In genomic region chr2:32857584-32857983, GRCm38 (mm10) we compare ENCODE assay signal across 8 mouse cellular contexts. TPM values are rescaled to one million over a fixed set of nuclear protein-coding genes. Genes with fewer than 3 reads are reported as not detected.
A peak's percentile ranks its signal among the peaks of the same experiment; 100 is the strongest.
DNase-seq lines count a peak whose midpoint lies in the region; ATAC-seq and TF ChIP-seq lines count a peak whose summit lies in the region.

No protein-coding gene starts in this region.

- intact Hi-C loops in left cerebral cortex, postnatal 14 days (cut with DNase I): loop anchor here (10.0 kb wide), 1 partner anchor 153 kb away; the partner anchor contains the start of gene Fpgs

- POLR2A ChIA-PET in Patski (lab: Charles Lee): interaction anchor here (0.6 kb wide), 1 partner anchor 17 kb away, joined by 3 read pairs; no protein-coding TSS in a partner anchor

- CTCF ChIA-PET in Patski (lab: Charles Lee): interaction anchor here (0.7 to 4.0 kb wide), 11 partner anchors 10 to 143 kb away, joined by 3 to 53 read pairs (median 4); no protein-coding TSS in a partner anchor

- no peaks in the 10 kb centered on the region for H3K27me3 ChIP-seq in Patski

- TF ChIP-seq CTCF in Patski (IDR thresholded peaks at IDR 0.05): peak; percentile 89

- no peak for ATAC-seq in Patski

- in situ Hi-C loops in Patski (cut with MboI; ENCODE audit: low pct_unique_long_range_greater_than_20kb): no loop called here

- no peak for DNase-seq in Patski (ENCODE audit: low read depth, low spot score)
- peak; percentile 88 to 90 for DNase-seq in cerebellum, postnatal 10 days
- peak; percentile 88 for DNase-seq in gastrocnemius, adult 18-20 months (ENCODE audit: low spot score)
- DNase-seq in induced T-regulatory cell, adult 2 months (ENCODE audit: low read depth): peak; percentile 88
- peak; percentile 83 to 92 for DNase-seq in left cerebral cortex, postnatal 14 days (ENCODE audit: low spot score in 2 of 2)
- DNase-seq in mesoderm, embryonic 11.5 days (ENCODE audit: low read depth, low spot score): peak; percentile 93
- DNase-seq in right cerebral cortex, postnatal 25 days: peak; percentile 77
- DNase-seq in urinary bladder, postnatal 4 days (ENCODE audit: low spot score in 2 of 2): peak; percentile 78 to 86

RNA-seq across cellular contexts. Expression of gene Stxbp1, which starts 10.5 kb away (rescaled TPM):
- 30.1 TPM for polyA plus RNA-seq in Patski (2021)
- 1 to 10 TPM; 1.9 to 6.0 TPM for total RNA-seq in gastrocnemius, adult 18-20 months (2021)
- total RNA-seq in left cerebral cortex, postnatal 14 days (2021): 1,000 to 10,000 TPM; 1,032 to 1,038 TPM

RNA-seq across cellular contexts. Expression of gene Fam129b, which starts 18.3 kb away (rescaled TPM):
- polyA plus RNA-seq in Patski (2021): 170 TPM
- total RNA-seq in gastrocnemius, adult 18-20 months (2021): 1 to 10 TPM; 4.8 to 8.2 TPM
- total RNA-seq in left cerebral cortex, postnatal 14 days (2021): 10 to 100 TPM; 20.0 to 21.0 TPM

Comparison
In these comparisons a context has a peak if more than half of its experiments do, and no peak if none do; other contexts are left out.
1. RNA of gene Stxbp1, which starts 10.5 kb away (total RNA-seq): 1,032 to 1,038 TPM in left cerebral cortex, postnatal 14 days; 1.9 to 6.0 TPM in gastrocnemius, adult 18-20 months; every median in the first group is over 100 times any median in the second.